Mouse (Mus musculus) lung, embryonic 14.5 days (tissue): ENCODE data around the gene Klk1b5. TPM values are rescaled to one million over a fixed set of nuclear protein-coding genes. Genes with fewer than 3 reads are reported as not detected.
"Not testable (repeated sequence)": the region's sequence is repeated elsewhere in the genome, so short reads cannot be mapped to it uniquely, and the experiment has no call there.

ENCODE experiments used
- ATAC-seq: fragments of 200-750 bp; cut with Nextera tagmentation; 2 replicates; pipeline ENCODE4 v1.8.0; 2017; ENCODE audit warnings: mild to moderate bottlenecking, moderate TSS enrichment, moderate library complexity; ENCODE audit not compliant: insufficient read depth
- DNase-seq: peaks from one replicate; pipeline ENCODE4 v3.0.0-alpha.2; 2015
- H3K27ac ChIP-seq: fragments of 300-500 bp; sonication (generic); 2 replicates; pipeline ENCODE4 v1.5.1; 2014; ENCODE audit warnings: low read depth, mild to moderate bottlenecking, moderate library complexity
- H3K27me3 ChIP-seq: fragments of 300-500 bp; sonication (generic); 2 replicates; pipeline ENCODE4 v1.6.1; 2014; ENCODE audit warnings: low read length, control low read depth; ENCODE audit not compliant: insufficient read depth
- H3K36me3 ChIP-seq: fragments of 300-500 bp; sonication (generic); 2 replicates; pipeline ENCODE4 v1.6.1; 2014; ENCODE audit warnings: control low read depth; ENCODE audit not compliant: insufficient read depth
- H3K4me1 ChIP-seq: fragments of 300-500 bp; sonication (generic); 2 replicates; pipeline ENCODE4 v1.6.1; 2014; ENCODE audit warnings: antibody characterized with exemption, control low read depth; ENCODE audit not compliant: insufficient read depth
- H3K4me2 ChIP-seq: fragments of 300-500 bp; sonication (generic); 2 replicates; pipeline ENCODE4 v1.6.1; 2014; ENCODE audit warnings: mild to moderate bottlenecking
- H3K4me3 ChIP-seq: fragments of 300-500 bp; sonication (generic); 2 replicates; pipeline ENCODE4 v1.5.1; 2014; ENCODE audit warnings: low read depth, low read length
- H3K9ac ChIP-seq: fragments of 300-500 bp; sonication (generic); 2 replicates; pipeline ENCODE4 v1.6.1; 2014
- H3K9me3 ChIP-seq: fragments of 300-500 bp; sonication (generic); 2 replicates; pipeline ENCODE4 v1.6.1; 2016; ENCODE audit warnings: low read depth, low read length, control low read depth
- CTCF ChIP-seq: IDR thresholded peaks from 2 replicates; pipeline ENCODE4 v1.5.1; 2016; ENCODE audit warnings: antibody characterized with exemption, low read depth
- WGBS: fragments of 180-500 bp; shearing (Covaris S2); extraction: QIAGEN DNeasy Blood & Tissue Kit; methylation state at CpG from one replicate; pipeline ENCODE4 v1.1.7; 2014; 5-methylcytosine and 5-hydroxymethylcytosine counted together
- polyA plus RNA-seq: library from polyadenylated mRNA; unstranded; fragments of >200 nt; fragmentation: Nextera tagmentation; extraction: Ambion mirVana; gene quantifications from 2 replicates; pipeline ENCODE4 v1.2.1, GENCODE M21; 2014

Klk1b5 gene
- polyA plus RNA-seq, 1 experiment from 2014 or later = not detected

GRCm38 (mm10) chr7:44208307-44208706 lies 7.4 kb upstream of the Klk1b5 start:
- no peak overlapping the region for H3K9ac ChIP-seq
- H3K4me1 ChIP-seq = no peaks in the 10 kb centered on the region
- 74% methylated on average over 3 of the region's 3 CpGs for WGBS
- TF ChIP-seq CTCF = no peak
- ATAC-seq (no peak), DNase-seq (no peak)
- H3K4me3 ChIP-seq = no peak overlapping the region
- H3K27me3 ChIP-seq = no peaks in the 10 kb centered on the region
- H3K4me2 ChIP-seq = no peak overlapping the region
- no peaks in the 10 kb centered on the region for H3K9me3 ChIP-seq
- H3K36me3 ChIP-seq = no peaks in the 10 kb centered on the region
- no peak overlapping the region for H3K27ac ChIP-seq

GRCm38 (mm10) chr7:44221601-44222000 lies 5.9 kb downstream of the Klk1b5 start:
- H3K4me2 ChIP-seq, H3K4me3 ChIP-seq, H3K9ac ChIP-seq, H3K4me1 ChIP-seq, H3K9me3 ChIP-seq, H3K36me3 ChIP-seq, ATAC-seq, DNase-seq, H3K27me3 ChIP-seq, H3K27ac ChIP-seq: not testable (repeated sequence)
- WGBS = 64% methylated on average over 8 of the region's 10 CpGs

- H3K27me3 ChIP-seq, H3K4me2 ChIP-seq, DNase-seq, H3K36me3 ChIP-seq, H3K27ac ChIP-seq, ATAC-seq, H3K4me1 ChIP-seq, H3K9ac ChIP-seq, H3K4me3 ChIP-seq, H3K9me3 ChIP-seq: not testable (repeated sequence)
- WGBS = 60% methylated on average over 6 of the region's 6 CpGs
Measured at GRCm38 (mm10) chr7:44222335-44222734, 6.6 kb downstream of the Klk1b5 start.

DNA sequence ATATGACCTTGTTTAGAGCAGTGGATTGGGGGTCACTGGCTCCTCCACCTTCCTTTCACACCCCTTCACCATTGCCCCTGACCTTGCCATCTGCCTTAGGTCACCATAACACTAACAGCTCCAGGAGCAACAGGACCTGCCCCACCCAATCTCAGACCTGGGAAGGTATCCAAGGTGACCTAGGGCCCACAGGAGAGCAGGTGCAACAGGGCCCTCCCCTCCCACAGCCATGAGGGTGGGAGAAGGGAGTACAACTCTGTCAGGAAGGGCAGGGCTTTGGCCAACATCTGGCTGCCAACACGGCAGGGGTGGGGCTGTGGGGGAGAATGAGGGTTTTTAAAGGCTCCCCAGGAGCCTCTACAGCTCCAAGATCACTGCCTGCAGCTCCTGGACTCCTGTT lies 9.3 kb downstream of the Klk1b5 start, which contains the start of gene Klk1:
Klk1 (plus strand) TSS at position 285 of the 400 bp plus-strand sequence.
- no peak for ATAC-seq
- TF ChIP-seq CTCF = no peak
- WGBS = 44% methylated on average over 1 of the region's 1 CpGs

DNA sequence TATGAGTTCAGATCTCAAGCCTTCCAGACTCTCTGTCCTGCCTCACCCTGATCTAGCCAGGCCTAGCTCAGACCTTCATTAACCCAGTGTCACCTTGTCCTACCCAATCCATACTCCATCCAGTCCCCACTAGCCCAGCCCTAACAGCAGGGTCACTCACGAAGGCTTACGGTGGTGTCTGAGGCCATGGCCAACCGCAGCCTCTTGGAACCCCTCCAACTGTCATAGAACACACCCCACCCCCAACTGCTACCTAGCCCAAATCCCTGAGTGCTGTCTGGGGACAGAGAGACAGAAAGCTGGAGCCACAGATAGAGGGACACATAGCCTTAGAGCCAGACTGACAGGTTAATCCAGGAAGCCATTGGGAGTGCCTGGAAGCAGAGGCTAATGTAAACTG lies 20.2 kb downstream of the Klk1b5 start, which contains the start of gene Gm36864:
Gm36864 (plus strand) TSS at position 269 of the 400 bp plus-strand sequence.
- ATAC-seq = no peak
- Histone ChIP-seq H3K9me3 (no peaks in the 10 kb centered on the region), H3K27me3 (no peaks in the 10 kb centered on the region), H3K9ac (no peak within 1 kb of the TSS), H3K36me3 (no peaks in the 10 kb centered on the region), H3K4me1 (no peaks in the 10 kb centered on the region), H3K4me2 (no peak within 1 kb of the TSS), H3K4me3 (no peak within 1 kb of the TSS), H3K27ac (no peak within 1 kb of the TSS)
- TF ChIP-seq CTCF = no peak
- no peak for DNase-seq
- WGBS = 61% methylated on average over 3 of the region's 3 CpGs

More for the DNA sequence above, 9.3 kb downstream of the Klk1b5 start, which contains the start of gene Klk1:
- Histone ChIP-seq H3K36me3 (no peaks in the 10 kb centered on the region), H3K27me3 (no peaks in the 10 kb centered on the region), H3K9ac (no peak within 1 kb of the TSS), H3K4me1 (no peaks in the 10 kb centered on the region), H3K4me2 (no peak within 1 kb of the TSS), H3K4me3 (no peak within 1 kb of the TSS), H3K27ac (no peak within 1 kb of the TSS), H3K9me3 (no peaks in the 10 kb centered on the region)
- DNase-seq = no peak

DNA sequence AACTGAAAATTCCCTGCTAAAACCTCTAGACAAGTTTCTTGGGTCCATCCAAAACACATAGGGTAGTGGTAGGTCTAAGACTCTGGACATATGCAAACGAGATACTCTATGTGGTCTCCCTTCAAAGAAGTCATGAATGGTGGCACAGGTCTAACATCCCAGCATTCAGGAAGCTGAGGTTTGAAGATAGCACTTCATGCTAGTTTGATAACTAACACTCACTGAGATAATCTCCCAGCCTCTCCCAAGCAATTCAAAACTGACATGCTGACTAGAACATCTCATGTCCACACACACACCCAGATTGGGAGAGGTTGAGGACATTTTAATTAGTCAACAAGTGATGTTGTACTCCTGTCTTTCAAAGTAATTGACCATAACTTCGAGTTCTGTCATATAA lies 24.2 kb downstream of the Klk1b5 start:
- Histone ChIP-seq H3K4me3 (no peak overlapping the region), H3K9me3 (no peaks in the 10 kb centered on the region), H3K4me1 (no peaks in the 10 kb centered on the region), H3K27me3 (no peaks in the 10 kb centered on the region), H3K36me3 (no peaks in the 10 kb centered on the region), H3K4me2 (no peak overlapping the region), H3K27ac (no peak overlapping the region), H3K9ac (no peak overlapping the region)
- ATAC-seq (no peak), DNase-seq (no peak)
- whole genome bisulfite sequencing = 44% methylated on average over 2 of the region's 2 CpGs
- TF ChIP-seq CTCF = no peak

DNA sequence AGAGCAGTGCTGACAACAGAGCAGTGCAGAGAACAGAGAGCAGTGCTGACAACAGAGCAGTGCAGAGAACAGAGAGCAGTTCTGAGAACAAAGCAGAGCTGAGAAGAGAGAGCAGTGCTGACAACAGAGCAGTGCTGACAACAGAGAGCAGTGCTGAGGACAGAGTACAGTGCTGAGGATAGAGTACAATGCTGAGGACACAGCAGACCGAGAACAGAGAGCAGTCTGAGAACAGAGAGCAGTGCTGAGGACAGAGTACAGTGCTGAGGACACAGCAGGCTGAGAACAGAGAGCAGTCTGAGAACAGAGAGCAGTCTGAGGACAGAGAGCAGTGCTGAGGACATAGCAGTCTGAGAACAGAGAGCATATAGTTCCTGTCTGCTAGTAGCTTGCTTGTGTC lies 25.0 kb downstream of the Klk1b5 start:
- DNase-seq = no peak
- WGBS = 35% methylated on average over 1 of the region's 1 CpGs
- no peak for TF ChIP-seq CTCF

GRCm38 (mm10) chr7:44241163-44241562 lies 25.4 kb downstream of the Klk1b5 start:
- no peaks in the 10 kb centered on the region for H3K27me3 ChIP-seq
- 68% methylated on average over 2 of the region's 2 CpGs for WGBS
- ATAC-seq = no peak
- no peak overlapping the region for H3K4me3 ChIP-seq
- H3K36me3 ChIP-seq = no peaks in the 10 kb centered on the region
- H3K4me2 ChIP-seq = no peak overlapping the region
- no peak overlapping the region for H3K27ac ChIP-seq
- TF ChIP-seq CTCF = no peak
- H3K9ac ChIP-seq = no peak overlapping the region
- DNase-seq = no peak
- no peaks in the 10 kb centered on the region for H3K9me3 ChIP-seq
- H3K4me1 ChIP-seq = peaks cover 3% of the 10 kb centered on the region; the same call in 1 of the 2 replicates

More for the DNA sequence above, 25.0 kb downstream of the Klk1b5 start:
- no peak overlapping the region for H3K9ac ChIP-seq
- no peak overlapping the region for H3K4me2 ChIP-seq
- peaks cover 3% of the 10 kb centered on the region; the same call in 1 of the 2 replicates for H3K4me1 ChIP-seq
- H3K27ac ChIP-seq = no peak overlapping the region
- no peaks in the 10 kb centered on the region for H3K36me3 ChIP-seq
- no peak overlapping the region for H3K4me3 ChIP-seq
- H3K27me3 ChIP-seq = no peaks in the 10 kb centered on the region
- no peak for ATAC-seq
- H3K9me3 ChIP-seq = no peaks in the 10 kb centered on the region
